Mouse (Mus musculus): ENCODE measurements around the gene Pnpla3. TPM values are rescaled to one million over a fixed set of nuclear protein-coding genes. Genes with fewer than 3 reads are reported as not detected.

The Pnpla3 gene
- polyA plus RNA-seq, 1 experiment from 2014 or later, result 3.9 TPM

GRCm38 (mm10) chr15:84234794-84235581, 67.4 kb downstream of the Pnpla3 start:
- H3K27me3 ChIP-seq, result peaks cover 11% of the 10 kb centered on the region; the same call in 1 of the 2 replicates
- 87% methylated on average over 7 of the region's 7 CpGs for WGBS
- H3K9me3 ChIP-seq (replicated peaks), result no peaks in the 10 kb centered on the region
- H3K4me1 ChIP-seq, result peaks cover 30% of the 10 kb centered on the region
- H3K9ac ChIP-seq, result no peak overlapping the region
- H3K4me2 ChIP-seq (replicated peaks), result no peak overlapping the region
- H3K4me3 ChIP-seq (replicated peaks), result no peak overlapping the region
- H3K36me3 ChIP-seq, result no peaks in the 10 kb centered on the region
- no peak overlapping the region for H3K27ac ChIP-seq (replicated peaks)
- ATAC-seq (ENCODE audit: insufficient number of reproducible peaks, low FRiP score, low TSS enrichment, low read depth), result no peak

GRCm38 (mm10) chr15:84235646-84236045, 68.0 kb downstream of the Pnpla3 start:
- Histone ChIP-seq H3K4me2 (replicated peaks) (no peak overlapping the region), H3K9me3 (replicated peaks) (no peaks in the 10 kb centered on the region), H3K4me3 (replicated peaks) (no peak overlapping the region), H3K36me3 (no peaks in the 10 kb centered on the region), H3K27me3 (peaks cover 11% of the 10 kb centered on the region; the same call in 1 of the 2 replicates), H3K27ac (replicated peaks) (no peak overlapping the region), H3K4me1 (peaks cover 29% of the 10 kb centered on the region), H3K9ac (no peak overlapping the region)
- 89% methylated on average over 7 of the region's 7 CpGs for WGBS
- peak; percentile 53; the same call in 1 of the 2 replicates for ATAC-seq (ENCODE audit: insufficient number of reproducible peaks, low FRiP score, low TSS enrichment, low read depth)

Small RNAs within 50 kb of the gene (microRNA-seq; reads per million reads assigned to microRNA genes)
- not detected for gene Mir6392 (ENCODE audit: borderline number of aligned reads)

Other genes with a start within 250 kb of the Pnpla3 start
- 0.85 and 1.3 TPM in 2 replicates for gene Efcab6, start 102.5 kb upstream of the Pnpla3 start, polyA plus RNA-seq (2015; fragmentation: Nextera tagmentation; extraction: Ambion mirVana)
- gene Sult4a1, start 62.1 kb upstream of the Pnpla3 start, polyA plus RNA-seq (2015; fragmentation: Nextera tagmentation; extraction: Ambion mirVana), result 6.2 and 8.7 TPM in 2 replicates
- gene Pnpla5, start 44.7 kb upstream of the Pnpla3 start, polyA plus RNA-seq (2015; fragmentation: Nextera tagmentation; extraction: Ambion mirVana), result 0.08 TPM in 1 of 2 replicates, not detected in the other
- 89.8 and 96.4 TPM in 2 replicates for gene Samm50, start 24.4 kb downstream of the Pnpla3 start, polyA plus RNA-seq (2015; fragmentation: Nextera tagmentation; extraction: Ambion mirVana)
- 4.5 and 4.8 TPM in 2 replicates for gene Parvb, start 64.2 kb downstream of the Pnpla3 start, polyA plus RNA-seq (2015; fragmentation: Nextera tagmentation; extraction: Ambion mirVana)
- gene Parvg, start 156.2 kb downstream of the Pnpla3 start, polyA plus RNA-seq (2015; fragmentation: Nextera tagmentation; extraction: Ambion mirVana), result 3.7 and 3.9 TPM in 2 replicates

Data from embryonic facial prominence, embryonic 15.5 days (tissue).